ENCODE assay signal across 39 mouse cellular contexts in the genomic region with DNA sequence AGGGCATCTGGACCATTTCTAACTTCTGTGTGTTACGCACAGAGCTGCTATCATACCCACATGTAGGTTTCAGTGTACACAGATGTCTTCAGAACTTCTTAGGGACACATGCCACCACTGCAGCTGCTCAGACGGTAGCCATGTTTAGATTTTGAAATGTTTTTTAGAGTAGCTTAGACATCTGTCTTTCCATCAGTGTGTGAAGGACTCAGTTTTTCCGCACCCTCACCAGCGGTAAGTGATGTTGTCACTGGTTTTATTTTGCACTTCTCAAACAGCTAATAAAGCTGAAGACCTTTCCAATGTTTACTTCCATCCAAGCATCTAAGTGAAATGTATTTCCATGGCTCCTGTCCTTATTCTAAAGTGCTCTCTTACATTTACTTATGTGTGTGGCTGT. TPM values are rescaled to one million over a fixed set of nuclear protein-coding genes. Genes with fewer than 3 reads are reported as not detected.
"Had no signal": no experiment of that assay in that cellular context is flagged by ENCODE, and none has a peak within 500 bp of the region (broad histone marks: within the 10 kb centered on the region; RNA-seq: fewer than 3 reads in every experiment).

No protein-coding gene starts in this region.

- ATAC-seq: hindbrain, embryonic 16.5 days; hindbrain, postnatal 0 days; inflammation-experienced regulatory T-cells, adult 6 months; intestine, embryonic 15.5 days; intestine, embryonic 16.5 days; intestine, postnatal 0 days had no signal

- H3K27ac ChIP-seq: heart, embryonic 10.5 days; heart, embryonic 13.5 days; heart, embryonic 15.5 days; hindbrain, embryonic 10.5 days; hindbrain, embryonic 12.5 days; hindbrain, embryonic 13.5 days; hindbrain, embryonic 14.5 days; hindbrain, embryonic 15.5 days; hindbrain, postnatal 0 days; intestine, embryonic 15.5 days; kidney, embryonic 15.5 days; kidney, postnatal 0 days; layer of hippocampus, adult 2 months had no signal

- H3K4me1 ChIP-seq: heart, embryonic 12.5 days; heart, embryonic 13.5 days; heart, embryonic 15.5 days; hindbrain, embryonic 10.5 days; hindbrain, embryonic 12.5 days; hindbrain, embryonic 13.5 days; hindbrain, embryonic 15.5 days; intestine, embryonic 15.5 days; kidney, embryonic 15.5 days had no signal

- H3K4me2 ChIP-seq: heart, embryonic 11.5 days; heart, embryonic 12.5 days; heart, embryonic 13.5 days; heart, embryonic 15.5 days; hindbrain, embryonic 12.5 days; hindbrain, embryonic 13.5 days; hindbrain, embryonic 14.5 days; hindbrain, embryonic 15.5 days; intestine, embryonic 15.5 days; kidney, embryonic 15.5 days had no signal

- DNase-seq: heart, postnatal 10 days; heart, postnatal 14 days; heart, postnatal 36 days; heart, postnatal 4 days; kidney, adult 11 months; kidney, adult 18-20 months; kidney, adult 2 months; kidney, adult 8-10 months; kidney, adult 9 months; kidney, postnatal 10 days; kidney, postnatal 14 days; kidney, postnatal 25 days; kidney, postnatal 36 days; kidney, postnatal 4 days; layer of hippocampus, adult 9-11 months; layer of hippocampus, postnatal 36 days had no signal

- H3K9ac ChIP-seq: heart, embryonic 12.5 days; heart, embryonic 13.5 days; heart, embryonic 15.5 days; hindbrain, embryonic 12.5 days; hindbrain, embryonic 13.5 days; hindbrain, embryonic 14.5 days; hindbrain, embryonic 15.5 days; intestine, embryonic 15.5 days; kidney, embryonic 15.5 days had no signal

- H3K9me3 ChIP-seq: heart, embryonic 10.5 days; heart, embryonic 12.5 days; heart, embryonic 13.5 days; heart, embryonic 15.5 days; hindbrain, embryonic 10.5 days; hindbrain, embryonic 12.5 days; hindbrain, embryonic 13.5 days; hindbrain, embryonic 15.5 days; intestine, embryonic 15.5 days; kidney, embryonic 15.5 days had no signal

- H3K27me3 ChIP-seq: heart, embryonic 12.5 days; heart, embryonic 13.5 days; heart, embryonic 15.5 days; hindbrain, embryonic 12.5 days; hindbrain, embryonic 13.5 days; hindbrain, embryonic 15.5 days; intestine, embryonic 15.5 days; kidney, embryonic 15.5 days had no signal

- H3K4me3 ChIP-seq: heart, embryonic 10.5 days; heart, embryonic 12.5 days; heart, embryonic 13.5 days; heart, embryonic 15.5 days; hindbrain, embryonic 10.5 days; hindbrain, embryonic 12.5 days; hindbrain, embryonic 13.5 days; hindbrain, embryonic 15.5 days; intestine, embryonic 15.5 days; kidney, embryonic 15.5 days; layer of hippocampus, adult 2 months had no signal

RNA-seq across cellular contexts. Expression of a gene that starts 33.6 kb away (rescaled TPM):
- total RNA-seq: heart, postnatal 10 days; heart, postnatal 25 days; heart, postnatal 36 days; heart, postnatal 4 days; hematopoietic stem cell, adult 5-6 weeks; left cerebral cortex, adult 18-20 months had no signal
- polyA plus RNA-seq: inflammation-experienced regulatory T-cells, adult 6 months; intestine, embryonic 14.5 days; intestine, postnatal 0 days had no signal
